Mouse (Mus musculus) lung, postnatal 0 days (tissue): Measurements from ENCODE around the gene Pappa. TPM values are rescaled to one million over a fixed set of nuclear protein-coding genes. Genes with fewer than 3 reads are reported as not detected.

Experiments used
- ATAC-seq: fragments of 200-750 bp; cut with Nextera tagmentation; 2 replicates; pipeline ENCODE4 v1.8.0; 2017; ENCODE audit warnings: moderate library complexity
- DNase-seq: peaks from one replicate; pipeline ENCODE4 v3.0.0-alpha.2; 2016; ENCODE audit warnings: low spot score
- H3K27ac ChIP-seq: fragments of 300-500 bp; sonication (generic); 2 replicates; pipeline ENCODE4 v1.5.1; 2014; ENCODE audit warnings: antibody characterized with exemption, mild to moderate bottlenecking, low read length, mixed read lengths
- H3K27me3 ChIP-seq: fragments of 300-500 bp; sonication (generic); replicated peaks from 2 replicates; pipeline ENCODE4 v1.6.1; 2014; ENCODE audit warnings: low read length, mixed read lengths; ENCODE audit not compliant: insufficient read depth
- H3K36me3 ChIP-seq: fragments of 300-500 bp; sonication (generic); 2 replicates; pipeline ENCODE4 v1.6.1; 2014; ENCODE audit warnings: low read length, mixed read lengths; ENCODE audit not compliant: insufficient read depth
- H3K4me1 ChIP-seq: fragments of 300-500 bp; sonication (generic); 2 replicates; pipeline ENCODE4 v1.6.1; 2014; ENCODE audit warnings: antibody characterized with exemption, low read depth, low read length, mixed read lengths; ENCODE audit not compliant: insufficient read depth
- H3K4me2 ChIP-seq: fragments of 300-500 bp; sonication (generic); replicated peaks from 2 replicates; pipeline ENCODE4 v1.6.1; 2014; ENCODE audit warnings: low read depth, mild to moderate bottlenecking, low read length, moderate library complexity, mixed read lengths
- H3K4me3 ChIP-seq: fragments of 300-500 bp; sonication (generic); 2 replicates; pipeline ENCODE4 v1.5.1; 2014; ENCODE audit warnings: low read depth, low read length
- H3K9ac ChIP-seq: fragments of 300-500 bp; sonication (generic); replicated peaks from 2 replicates; pipeline ENCODE4 v1.6.1; 2014; ENCODE audit warnings: low read depth, mild to moderate bottlenecking
- H3K9me3 ChIP-seq: fragments of 300-500 bp; sonication (generic); 2 replicates; pipeline ENCODE4 v1.6.1; 2016; ENCODE audit warnings: low read length, mixed read lengths
- CTCF ChIP-seq: IDR thresholded peaks from 2 replicates; pipeline ENCODE4 v1.5.1; 2016; ENCODE audit warnings: antibody characterized with exemption, mild to moderate bottlenecking
- EP300 ChIP-seq: IDR thresholded peaks from 2 replicates; pipeline ENCODE4 v1.6.1; 2016; ENCODE audit warnings: antibody characterized with exemption, mild to moderate bottlenecking, control low read depth
- WGBS: fragments of 180-500 bp; shearing (Covaris S2); extraction: QIAGEN DNeasy Blood & Tissue Kit; methylation state at CpG from one replicate; pipeline ENCODE4 v1.1.7; 2014; 5-methylcytosine and 5-hydroxymethylcytosine counted together
- polyA plus RNA-seq: library from polyadenylated mRNA; unstranded; fragments of >200 nt; fragmentation: Nextera tagmentation; extraction: Ambion mirVana; gene quantifications from 2 replicates; pipeline ENCODE4 v1.2.1, GENCODE M21; 2015

Pappa gene
- polyA plus RNA-seq, 1 experiment from 2014 or later: 0.31 TPM

- Histone ChIP-seq H3K9ac (no peak overlapping the region), H3K27me3 (no peaks in the 10 kb centered on the region), H3K27ac (no peak overlapping the region), H3K4me1 (no peaks in the 10 kb centered on the region), H3K4me2 (no peak overlapping the region), H3K9me3 (no peaks in the 10 kb centered on the region), H3K4me3 (no peak overlapping the region), H3K36me3 (no peaks in the 10 kb centered on the region)
- TF ChIP-seq EP300: no peak
- TF ChIP-seq CTCF: no peak
- ATAC-seq: no peak
- 66% methylated on average over 4 of the region's 4 CpGs for WGBS
- DNase-seq: no peak
These were observed 267.0 kb downstream of the Pappa start for GRCm38 (mm10) chr4:65391001-65391400.

GRCm38 (mm10) chr4:65396806-65397205 is 272.8 kb downstream of the Pappa start:
- ATAC-seq (no peak), DNase-seq (no peak)
- no peak overlapping the region for H3K9ac ChIP-seq
- no peak overlapping the region for H3K27ac ChIP-seq
- no peaks in the 10 kb centered on the region for H3K9me3 ChIP-seq
- 63% methylated on average over 3 of the region's 3 CpGs for WGBS
- H3K4me2 ChIP-seq: no peak overlapping the region
- H3K4me3 ChIP-seq: no peak overlapping the region
- no peaks in the 10 kb centered on the region for H3K4me1 ChIP-seq
- H3K27me3 ChIP-seq: no peaks in the 10 kb centered on the region
- no peak for TF ChIP-seq CTCF
- TF ChIP-seq EP300: no peak
- no peaks in the 10 kb centered on the region for H3K36me3 ChIP-seq

DNA sequence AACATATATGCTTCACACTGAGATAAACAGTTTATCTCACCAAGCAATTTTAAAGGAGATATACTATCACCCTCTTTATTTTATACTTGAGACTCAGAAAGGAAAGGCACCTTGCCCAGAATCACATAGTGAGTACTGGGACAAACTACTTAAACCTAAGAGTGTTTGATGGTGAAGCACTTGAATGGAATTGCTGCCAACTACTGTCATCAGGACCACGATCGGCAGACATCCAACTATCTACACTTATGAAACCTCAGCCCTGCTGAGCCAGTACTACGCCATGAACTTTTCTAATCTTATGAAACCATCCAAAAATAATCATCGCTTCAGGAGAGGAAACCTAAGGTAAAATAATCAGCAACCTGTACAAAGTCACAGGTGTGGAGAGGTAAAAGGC is 275.5 kb downstream of the Pappa start:
- ATAC-seq: peak; percentile 56
- Histone ChIP-seq H3K4me1 (no peaks in the 10 kb centered on the region), H3K36me3 (no peaks in the 10 kb centered on the region), H3K4me2 (no peak overlapping the region), H3K9me3 (no peaks in the 10 kb centered on the region), H3K27ac (no peak overlapping the region), H3K27me3 (no peaks in the 10 kb centered on the region), H3K9ac (no peak overlapping the region), H3K4me3 (no peak overlapping the region)
- TF ChIP-seq CTCF (no peak), EP300 (0 out of 2 replicates have a peak, but pooled peaks have one; percentile 24)
- peak; percentile 34 for DNase-seq
- WGBS: 57% methylated on average over 4 of the region's 4 CpGs

- no peaks in the 10 kb centered on the region for H3K9me3 ChIP-seq
- ATAC-seq (no peak), DNase-seq (no peak)
- no peak overlapping the region for H3K27ac ChIP-seq
- no peak overlapping the region for H3K9ac ChIP-seq
- 83% methylated on average over 5 of the region's 5 CpGs for WGBS
- no peak overlapping the region for H3K4me3 ChIP-seq
- H3K4me2 ChIP-seq: no peak overlapping the region
- no peaks in the 10 kb centered on the region for H3K27me3 ChIP-seq
- H3K4me1 ChIP-seq: no peaks in the 10 kb centered on the region
- H3K36me3 ChIP-seq: no peaks in the 10 kb centered on the region
- TF ChIP-seq CTCF (no peak), EP300 (no peak)
These were observed 278.3 kb downstream of the Pappa start for GRCm38 (mm10) chr4:65402286-65402685.

DNA sequence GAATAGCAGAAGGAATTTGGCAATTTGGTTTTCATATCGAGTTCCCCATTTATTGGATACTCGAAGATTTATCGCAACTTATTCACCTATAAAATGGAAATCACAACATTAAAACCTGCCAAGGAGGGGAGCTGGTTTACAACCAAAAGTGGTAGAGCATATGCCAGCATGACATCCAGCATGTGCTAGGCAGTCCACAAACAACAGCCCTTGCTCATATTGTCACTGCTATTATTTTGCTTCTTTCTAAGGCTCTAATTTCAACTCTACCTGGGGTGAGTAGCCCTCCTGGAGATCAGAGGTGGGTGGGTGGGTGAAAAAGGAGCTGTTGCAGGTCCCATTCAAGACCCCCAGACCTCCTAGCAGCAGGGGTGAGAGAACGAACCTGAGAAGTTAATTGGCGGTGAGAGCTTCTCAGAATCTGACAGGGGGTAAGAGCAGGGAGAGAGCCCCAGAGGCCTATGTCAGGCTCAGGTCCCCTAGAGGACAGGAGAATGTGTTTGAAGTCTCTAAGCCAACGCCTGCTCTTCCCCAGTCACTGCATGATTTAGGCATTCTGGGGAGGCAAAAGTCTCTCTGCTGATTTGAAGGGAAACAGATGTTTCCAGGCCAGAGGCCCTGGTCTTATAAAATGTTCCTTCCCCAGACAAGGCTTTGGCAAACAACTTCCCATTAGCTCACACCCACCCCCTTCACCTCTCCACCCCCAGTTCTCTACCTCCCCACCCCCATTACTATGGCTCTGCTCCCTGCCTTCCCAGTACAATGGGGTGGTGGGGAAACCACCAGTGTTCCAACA is 279.1 kb downstream of the Pappa start:
- H3K36me3 ChIP-seq: no peaks in the 10 kb centered on the region
- H3K4me3 ChIP-seq: no peak overlapping the region
- no peaks in the 10 kb centered on the region for H3K27me3 ChIP-seq
- peak; percentile 74 for DNase-seq
- ATAC-seq: peak; percentile 73
- TF ChIP-seq EP300: no peak
- TF ChIP-seq CTCF: no peak
- H3K4me1 ChIP-seq: no peaks in the 10 kb centered on the region
- H3K9me3 ChIP-seq: no peaks in the 10 kb centered on the region
- no peak overlapping the region for H3K4me2 ChIP-seq
- no peak overlapping the region for H3K9ac ChIP-seq
- no peak overlapping the region for H3K27ac ChIP-seq
- WGBS: 65% methylated on average over 6 of the region's 6 CpGs
